Mouse (Mus musculus): ENCODE measurements at regions not wholly inside any gene's neighbourhood (a gene's known extent, or its start where the extent isn't known, plus 50 kb on each side); places are given as distances from the start of the nearest gene placed in this dataset.

- TF ChIP-seq CHD2 (IDR thresholded peaks at IDR 0.05; ENCODE audit: low read depth, low read length) (no peak), ZNF384 (IDR thresholded peaks at IDR 0.05; ENCODE audit: low read depth, low read length) (no peak)
Observed at GRCm38 (mm10) chr13:90754451-90754850, 150.7 kb downstream of the Atp6ap1l start.

Measured in ES-E14 (cell line).